Mouse (Mus musculus) hindbrain, embryonic 13.5 days (tissue): ENCODE data around the gene Gtse1. TPM values are rescaled to one million over a fixed set of nuclear protein-coding genes. Genes with fewer than 3 reads are reported as not detected.
A peak's percentile ranks its signal among the peaks of the same experiment; 100 is the strongest.

Experiments
- ATAC-seq: fragments of 200-750 bp; cut with Nextera tagmentation; 2 replicates; pipeline ENCODE4 v1.8.0; 2017; ENCODE audit warnings: moderate TSS enrichment; ENCODE audit not compliant: low FRiP score
- H3K27ac ChIP-seq: fragments of 300-500 bp; sonication (generic); 2 replicates; pipeline ENCODE4 v1.5.1; 2015; ENCODE audit warnings: inconsistent platforms, mild to moderate bottlenecking, moderate library complexity
- H3K27me3 ChIP-seq: fragments of 300-500 bp; sonication (generic); 2 replicates; pipeline ENCODE4 v1.6.1; 2015; ENCODE audit warnings: mild to moderate bottlenecking, inconsistent platforms
- H3K36me3 ChIP-seq: fragments of 300-500 bp; sonication (generic); 2 replicates; pipeline ENCODE4 v1.6.1; 2015; ENCODE audit warnings: mild to moderate bottlenecking, inconsistent platforms
- H3K4me1 ChIP-seq: fragments of 300-500 bp; sonication (generic); replicated peaks from 2 replicates; pipeline ENCODE4 v1.6.1; 2015; ENCODE audit warnings: inconsistent platforms
- H3K4me2 ChIP-seq: fragments of 300-500 bp; sonication (generic); 2 replicates; pipeline ENCODE4 v1.6.1; 2015; ENCODE audit warnings: inconsistent platforms, mild to moderate bottlenecking, moderate library complexity
- H3K4me3 ChIP-seq: fragments of 300-500 bp; sonication (generic); 2 replicates; pipeline ENCODE4 v1.5.1; 2015; ENCODE audit warnings: mild to moderate bottlenecking, inconsistent platforms
- H3K9ac ChIP-seq: fragments of 300-500 bp; sonication (generic); 2 replicates; pipeline ENCODE4 v1.6.1; 2015; ENCODE audit warnings: mild to moderate bottlenecking, inconsistent platforms
- H3K9me3 ChIP-seq: fragments of 300-500 bp; sonication (generic); 2 replicates; pipeline ENCODE4 v1.6.1; 2016; ENCODE audit warnings: inconsistent platforms
- WGBS: fragments of 180-500 bp; shearing (Covaris S2); methylation state at CpG from one replicate; pipeline ENCODE4 v1.1.7; 2015; 5-methylcytosine and 5-hydroxymethylcytosine counted together
- polyA plus RNA-seq: library from polyadenylated mRNA; unstranded; fragments of >200 nt; fragmentation: Nextera tagmentation; extraction: Ambion mirVana; gene quantifications from 2 replicates; pipeline ENCODE4 v1.2.1, GENCODE M21; 2015

Gtse1 gene
- polyA plus RNA-seq, 1 experiment from 2014 or later: 8.9 TPM

GRCm38 (mm10) chr15:85879498-85879895 is 20.0 kb downstream of the Gtse1 start:
- Histone ChIP-seq H3K36me3 (peaks cover 31% of the 10 kb centered on the region), H3K9me3 (no peaks in the 10 kb centered on the region), H3K9ac (peak overlapping the region; percentile 85), H3K27ac (peak overlapping the region; percentile 85), H3K27me3 (no peaks in the 10 kb centered on the region), H3K4me2 (peak overlapping the region; percentile 96), H3K4me1 (peaks cover 26% of the 10 kb centered on the region), H3K4me3 (peak overlapping the region; percentile 69)
- WGBS: 2% methylated on average over 18 of the region's 18 CpGs
- peak; percentile 61; the same call in 1 of the 2 replicates for ATAC-seq

- no peak overlapping the region for H3K4me3 ChIP-seq
- H3K4me2 ChIP-seq: no peak overlapping the region
- peaks cover 4% of the 10 kb centered on the region for H3K4me1 ChIP-seq
- ATAC-seq: no peak
- H3K27ac ChIP-seq: no peak overlapping the region
- WGBS: 89% methylated on average over 5 of the region's 5 CpGs
- peaks cover 65% of the 10 kb centered on the region for H3K36me3 ChIP-seq
- no peaks in the 10 kb centered on the region for H3K27me3 ChIP-seq
- no peak overlapping the region for H3K9ac ChIP-seq
- no peaks in the 10 kb centered on the region for H3K9me3 ChIP-seq
Measured at GRCm38 (mm10) chr15:85885606-85886005, 26.1 kb downstream of the Gtse1 start.

GRCm38 (mm10) chr15:85889235-85889634 is 29.7 kb downstream of the Gtse1 start:
- peaks cover 72% of the 10 kb centered on the region for H3K36me3 ChIP-seq
- no peaks in the 10 kb centered on the region for H3K9me3 ChIP-seq
- H3K4me3 ChIP-seq: no peak overlapping the region
- H3K4me1 ChIP-seq: peaks cover 23% of the 10 kb centered on the region
- no peak overlapping the region for H3K27ac ChIP-seq
- 95% methylated on average over 4 of the region's 4 CpGs for WGBS
- no peak for ATAC-seq
- H3K4me2 ChIP-seq: no peak overlapping the region
- no peak overlapping the region for H3K9ac ChIP-seq
- H3K27me3 ChIP-seq: no peaks in the 10 kb centered on the region

GRCm38 (mm10) chr15:85891971-85892370 is 32.4 kb downstream of the Gtse1 start:
- 60% methylated on average over 10 of the region's 10 CpGs for WGBS
- Histone ChIP-seq H3K27me3 (no peaks in the 10 kb centered on the region), H3K9me3 (no peaks in the 10 kb centered on the region), H3K9ac (no peak overlapping the region), H3K4me3 (no peak overlapping the region), H3K4me2 (no peak overlapping the region), H3K27ac (peak overlapping the region; percentile 83), H3K4me1 (peaks cover 23% of the 10 kb centered on the region), H3K36me3 (peaks cover 71% of the 10 kb centered on the region)
- no peak for ATAC-seq

GRCm38 (mm10) chr15:85892498-85893118 is 33.1 kb downstream of the Gtse1 start:
- 0 out of 2 replicates have a peak overlapping the region, but pooled peaks have one; percentile 2 for H3K4me2 ChIP-seq
- peaks cover 77% of the 10 kb centered on the region for H3K36me3 ChIP-seq
- peak; percentile 88 for ATAC-seq
- H3K27ac ChIP-seq: peak overlapping the region; percentile 83
- H3K4me3 ChIP-seq: no peak overlapping the region
- peaks cover 23% of the 10 kb centered on the region for H3K4me1 ChIP-seq
- 41% methylated on average over 13 of the region's 13 CpGs for WGBS
- no peaks in the 10 kb centered on the region for H3K27me3 ChIP-seq
- H3K9ac ChIP-seq: peak overlapping the region; percentile 55; the same call in 1 of the 2 replicates
- no peaks in the 10 kb centered on the region for H3K9me3 ChIP-seq

- H3K36me3 ChIP-seq: peaks cover 80% of the 10 kb centered on the region
- WGBS: 90% methylated on average over 7 of the region's 7 CpGs
- no peak overlapping the region for H3K4me2 ChIP-seq
- H3K4me3 ChIP-seq: no peak overlapping the region
- H3K27me3 ChIP-seq: no peaks in the 10 kb centered on the region
- no peak overlapping the region for H3K9ac ChIP-seq
- peak overlapping the region; percentile 83; the same call in 1 of the 2 replicates for H3K27ac ChIP-seq
- no peaks in the 10 kb centered on the region for H3K9me3 ChIP-seq
- H3K4me1 ChIP-seq: peaks cover 23% of the 10 kb centered on the region
- ATAC-seq: no peak
Measured at GRCm38 (mm10) chr15:85893871-85894270, 34.3 kb downstream of the Gtse1 start.

GRCm38 (mm10) chr15:85896284-85896683 is 36.7 kb downstream of the Gtse1 start:
- no peaks in the 10 kb centered on the region for H3K9me3 ChIP-seq
- H3K27me3 ChIP-seq: no peaks in the 10 kb centered on the region
- no peak overlapping the region for H3K27ac ChIP-seq
- H3K4me2 ChIP-seq: no peak overlapping the region
- no peak overlapping the region for H3K4me3 ChIP-seq
- ATAC-seq: no peak; the same call in 1 of the 2 replicates
- H3K36me3 ChIP-seq: peaks cover 71% of the 10 kb centered on the region
- WGBS: 17% methylated on average over 8 of the region's 8 CpGs
- H3K4me1 ChIP-seq: peaks cover 27% of the 10 kb centered on the region
- H3K9ac ChIP-seq: peak overlapping the region; percentile 51; the same call in 1 of the 2 replicates

- H3K9ac ChIP-seq: peak overlapping the region; percentile 51; the same call in 1 of the 2 replicates
Measured at GRCm38 (mm10) chr15:85897113-85897512, 37.6 kb downstream of the Gtse1 start.

GRCm38 (mm10) chr15:85899396-85899795 is 39.9 kb downstream of the Gtse1 start:
- no peak for ATAC-seq
- no peak overlapping the region for H3K4me2 ChIP-seq
- H3K9me3 ChIP-seq: no peaks in the 10 kb centered on the region
- 46% methylated on average over 6 of the region's 6 CpGs for WGBS
- no peaks in the 10 kb centered on the region for H3K27me3 ChIP-seq
- no peak overlapping the region for H3K9ac ChIP-seq
- no peak overlapping the region for H3K4me3 ChIP-seq
- H3K36me3 ChIP-seq: peaks cover 52% of the 10 kb centered on the region
- peaks cover 4% of the 10 kb centered on the region; the same call in 1 of the 2 replicates for H3K4me1 ChIP-seq
- H3K27ac ChIP-seq: no peak overlapping the region

More at GRCm38 (mm10) chr15:85897113-85897512, 37.6 kb downstream of the Gtse1 start:
- ATAC-seq: no peak
- H3K4me2 ChIP-seq: no peak overlapping the region
- peaks cover 21% of the 10 kb centered on the region for H3K4me1 ChIP-seq
- H3K4me3 ChIP-seq: no peak overlapping the region
- no peaks in the 10 kb centered on the region for H3K27me3 ChIP-seq
- WGBS: 92% methylated on average over 10 of the region's 10 CpGs
- H3K36me3 ChIP-seq: peaks cover 68% of the 10 kb centered on the region
- H3K9me3 ChIP-seq: no peaks in the 10 kb centered on the region
- no peak overlapping the region for H3K27ac ChIP-seq

GRCm38 (mm10) chr15:85900318-85900717 is 40.8 kb downstream of the Gtse1 start:
- Histone ChIP-seq H3K9ac (no peak overlapping the region), H3K27me3 (no peaks in the 10 kb centered on the region), H3K4me1 (peaks cover 4% of the 10 kb centered on the region; the same call in 1 of the 2 replicates), H3K36me3 (peaks cover 43% of the 10 kb centered on the region), H3K4me3 (no peak overlapping the region), H3K27ac (peak overlapping the region; percentile 19; the same call in 1 of the 2 replicates), H3K4me2 (no peak overlapping the region), H3K9me3 (no peaks in the 10 kb centered on the region)
- 85% methylated on average over 8 of the region's 8 CpGs for WGBS
- ATAC-seq: no peak

GRCm38 (mm10) chr15:85900801-85901200 is 41.3 kb downstream of the Gtse1 start:
- no peak for ATAC-seq
- H3K9ac ChIP-seq: no peak overlapping the region
- H3K4me3 ChIP-seq: no peak overlapping the region
- peaks cover 38% of the 10 kb centered on the region for H3K36me3 ChIP-seq
- 87% methylated on average over 12 of the region's 12 CpGs for WGBS
- H3K27ac ChIP-seq: peak overlapping the region; percentile 19; the same call in 1 of the 2 replicates
- H3K4me1 ChIP-seq: peaks cover 4% of the 10 kb centered on the region; the same call in 1 of the 2 replicates
- no peak overlapping the region for H3K4me2 ChIP-seq
- H3K9me3 ChIP-seq: no peaks in the 10 kb centered on the region
- no peaks in the 10 kb centered on the region for H3K27me3 ChIP-seq

GRCm38 (mm10) chr15:85902505-85902904 is 43.0 kb downstream of the Gtse1 start:
- Histone ChIP-seq H3K4me1 (0 out of 2 replicates have a peak, but pooled peaks cover 4% of the 10 kb centered on the region), H3K27me3 (no peaks in the 10 kb centered on the region), H3K9me3 (no peaks in the 10 kb centered on the region), H3K27ac (no peak overlapping the region), H3K4me3 (no peak overlapping the region), H3K9ac (no peak overlapping the region), H3K36me3 (peaks cover 23% of the 10 kb centered on the region), H3K4me2 (no peak overlapping the region)
- ATAC-seq: no peak
- WGBS: 92% methylated on average over 10 of the region's 10 CpGs

GRCm38 (mm10) chr15:85903826-85904225 is 44.3 kb downstream of the Gtse1 start:
- 80% methylated on average over 8 of the region's 8 CpGs for WGBS
- ATAC-seq: no peak
- Histone ChIP-seq H3K27ac (no peak overlapping the region), H3K36me3 (peaks cover 11% of the 10 kb centered on the region), H3K9me3 (no peaks in the 10 kb centered on the region), H3K4me2 (no peak overlapping the region), H3K9ac (no peak overlapping the region), H3K4me3 (no peak overlapping the region), H3K4me1 (0 out of 2 replicates have a peak, but pooled peaks cover 4% of the 10 kb centered on the region), H3K27me3 (no peaks in the 10 kb centered on the region)
